23 mouse cellular contexts compared by ENCODE assay signal in the genomic region with DNA sequence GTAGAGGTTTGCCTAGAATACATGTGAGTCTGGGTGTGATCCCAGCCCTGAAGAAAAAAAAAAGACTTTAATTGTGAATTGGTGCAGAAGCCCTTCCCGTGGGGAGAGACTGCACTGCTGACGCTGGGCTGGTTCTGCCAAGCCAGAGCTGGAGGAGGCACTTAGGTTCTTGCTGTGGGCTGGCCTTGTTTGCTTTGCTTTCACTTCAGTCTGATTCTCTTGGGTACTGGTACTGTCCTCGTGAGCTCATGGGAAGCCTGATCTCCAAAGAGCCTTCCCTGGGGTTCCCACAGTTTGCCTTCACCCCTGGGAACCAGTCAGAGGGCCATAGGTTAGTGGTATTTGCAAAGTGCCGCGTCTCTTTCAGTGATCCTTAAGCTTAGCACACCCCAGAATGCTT.
DNase-seq lines count a peak whose midpoint lies in the region; ATAC-seq and TF ChIP-seq lines count a peak whose summit lies in the region.
"Had no signal": no experiment of that assay in that cellular context is flagged by ENCODE, and none has a peak within 500 bp of the region (broad histone marks: within the 10 kb centered on the region; RNA-seq: fewer than 3 reads in every experiment).

No protein-coding gene starts in this region.

- no peak for TF ChIP-seq CTCF in heart, adult 2 months (IDR thresholded peaks at IDR 0.05)
- TF ChIP-seq CTCF in stomach, postnatal 0 days (IDR thresholded peaks at IDR 0.05; ENCODE audit: low read depth), result no peak

- H3K4me2 ChIP-seq in lung, embryonic 16.5 days (ENCODE audit: low read depth, low read length), result no peak overlapping the region
- no peak overlapping the region for H3K4me2 ChIP-seq in stomach, postnatal 0 days (replicated peaks; ENCODE audit: low read depth)
- H3K4me2 ChIP-seq: heart, embryonic 13.5 days; hindbrain, embryonic 12.5 days; midbrain, embryonic 15.5 days; neural tube, embryonic 13.5 days; stomach, embryonic 15.5 days had no signal

- H3K79me2 ChIP-seq in heart, adult 2 months (replicated peaks; ENCODE audit: control insufficient read depth, insufficient read depth, low read length), result no peaks in the 10 kb centered on the region

- no peak for TF ChIP-seq EP300 in heart, adult 2 months (IDR thresholded peaks at IDR 0.05; ENCODE audit: insufficient read depth, low read depth, low read length)
- no peak for TF ChIP-seq EP300 in stomach, postnatal 0 days (optimal IDR thresholded peaks at IDR 0.05)

- DNase-seq in cerebellum, postnatal 14 days, result peak; percentile 20 to 26
- DNase-seq in cerebellum, postnatal 4 days (ENCODE audit: low spot score in 2 of 2), result no peak
- DNase-seq in heart, adult 2 months, result peak in 1 of 2 experiments; percentile 29
- DNase-seq in heart, postnatal 10 days, result no peak
- DNase-seq in lung, postnatal 25 days (ENCODE audit: low spot score), result no peak
- no peak for DNase-seq in stomach, postnatal 0 days (ENCODE audit: low spot score)
- DNase-seq in urinary bladder, postnatal 14 days (ENCODE audit: low spot score), result no peak
- DNase-seq: cerebellum, adult 18-20 months; kidney, adult 11 months; kidney, postnatal 14 days; thymus, adult 2 months; thymus, postnatal 4 days had no signal

- H3K9ac ChIP-seq in heart, adult 2 months (ENCODE audit: low read depth, low read length), result peak overlapping the region; percentile 38; the same call in 1 of the 2 replicates
- H3K9ac ChIP-seq in lung, embryonic 16.5 days (ENCODE audit: low read length), result no peak overlapping the region; the same call in 1 of the 2 replicates
- no peak overlapping the region for H3K9ac ChIP-seq in stomach, postnatal 0 days (ENCODE audit: low read length)
- H3K9ac ChIP-seq: heart, embryonic 13.5 days; hindbrain, embryonic 12.5 days; liver, embryonic 14.5 days; midbrain, embryonic 15.5 days; neural tube, embryonic 13.5 days; stomach, embryonic 15.5 days had no signal

- H3K4me1 ChIP-seq in heart, adult 2 months (ENCODE audit: control insufficient read depth, insufficient read depth, low read length), result peaks cover 21% of the 10 kb centered on the region
- peaks cover 17% of the 10 kb centered on the region for H3K4me1 ChIP-seq in lung, embryonic 16.5 days (replicated peaks; ENCODE audit: control insufficient read depth, insufficient read depth, low read length)
- H3K4me1 ChIP-seq in stomach, postnatal 0 days (replicated peaks; ENCODE audit: control insufficient read depth, insufficient read depth), result peaks cover 8% of the 10 kb centered on the region
- H3K4me1 ChIP-seq: midbrain, embryonic 15.5 days; neural tube, embryonic 13.5 days had no signal

- 52% methylated on average over 5 of the region's 5 CpGs for WGBS in heart, adult 2 months
- 62% methylated on average over 5 of the region's 5 CpGs for WGBS in lung, embryonic 16.5 days
- WGBS in stomach, postnatal 0 days, result 50% methylated on average over 5 of the region's 5 CpGs

- peak overlapping the region; percentile 47 for H3K27ac ChIP-seq in heart, adult 2 months
- H3K27ac ChIP-seq in lung, embryonic 16.5 days (ENCODE audit: low read length), result peak overlapping the region; percentile 25; the same call in 1 of the 2 replicates
- H3K27ac ChIP-seq in stomach, postnatal 0 days (replicated peaks), result peak overlapping the region; percentile 15
- H3K27ac ChIP-seq: forebrain, embryonic 10.5 days; heart, embryonic 13.5 days; hindbrain, embryonic 12.5 days; liver, embryonic 14.5 days; macrophage; midbrain, embryonic 15.5 days; neural tube, embryonic 13.5 days; stomach, embryonic 15.5 days had no signal

- no peak for TF ChIP-seq POLR2A in heart, adult 2 months (IDR thresholded peaks at IDR 0.05; ENCODE audit: insufficient read depth, low read depth, low read length)

- ATAC-seq in lung, embryonic 16.5 days (ENCODE audit: low read depth), result 0 out of 2 replicates have a peak, but pooled peaks have one; percentile 34
- no peak for ATAC-seq in stomach, postnatal 0 days (ENCODE audit: low FRiP score, low TSS enrichment)
- ATAC-seq: CD4-positive, CD25-positive, alpha-beta regulatory T cell, adult 4 months; midbrain, embryonic 15.5 days had no signal

- intact Hi-C loops in heart, adult 2 months (cut with DNase I), result loop anchor here (5.0 to 10.0 kb wide), 2 partner anchors 36 to 673 kb away; partner anchors contain the start of gene Tlr6
- intact Hi-C loops in heart, postnatal 10 days (cut with DNase I), result loop anchor here (2.0 to 5.0 kb wide), 2 partner anchors 51 to 89 kb away; no protein-coding TSS in a partner anchor

- H3K27me3 ChIP-seq in heart, adult 2 months (ENCODE audit: control insufficient read depth, insufficient read depth, low read length), result no peaks in the 10 kb centered on the region
- H3K27me3 ChIP-seq in lung, embryonic 16.5 days (ENCODE audit: control insufficient read depth, insufficient read depth, low read depth, low read length), result no peaks in the 10 kb centered on the region
- no peaks in the 10 kb centered on the region for H3K27me3 ChIP-seq in stomach, postnatal 0 days (ENCODE audit: control insufficient read depth, insufficient read depth, low read length)
- H3K27me3 ChIP-seq: heart, embryonic 13.5 days; hindbrain, embryonic 12.5 days; midbrain, embryonic 15.5 days; neural tube, embryonic 13.5 days; stomach, embryonic 15.5 days had no signal

- H3K4me3 ChIP-seq in heart, adult 2 months, result no peak overlapping the region
- H3K4me3 ChIP-seq in lung, embryonic 16.5 days (ENCODE audit: low read length), result no peak overlapping the region
- no peak overlapping the region for H3K4me3 ChIP-seq in stomach, postnatal 0 days (ENCODE audit: low read depth, low read length)
- H3K4me3 ChIP-seq: forebrain, embryonic 10.5 days; heart, embryonic 13.5 days; hindbrain, embryonic 12.5 days; midbrain, embryonic 15.5 days; myocyte; neural tube, embryonic 13.5 days; stomach, embryonic 15.5 days had no signal

- peaks cover 8% of the 10 kb centered on the region; the same call in 1 of the 2 replicates for H3K36me3 ChIP-seq in heart, adult 2 months (ENCODE audit: control insufficient read depth, insufficient read depth, low read length)
- peaks cover 2% of the 10 kb centered on the region; the same call in 1 of the 2 replicates for H3K36me3 ChIP-seq in lung, embryonic 16.5 days (ENCODE audit: control insufficient read depth, insufficient read depth, low read length)
- no peaks in the 10 kb centered on the region for H3K36me3 ChIP-seq in stomach, postnatal 0 days (ENCODE audit: control insufficient read depth, insufficient read depth, low read length)
- H3K36me3 ChIP-seq: midbrain, embryonic 15.5 days had no signal

- H3K9me3 ChIP-seq in lung, embryonic 16.5 days (ENCODE audit: control insufficient read depth, low read length), result no peaks in the 10 kb centered on the region
- no peaks in the 10 kb centered on the region for H3K9me3 ChIP-seq in stomach, postnatal 0 days (ENCODE audit: control insufficient read depth, low read length)
- H3K9me3 ChIP-seq: forebrain, embryonic 10.5 days; heart, embryonic 13.5 days; hindbrain, embryonic 12.5 days; midbrain, embryonic 15.5 days; neural tube, embryonic 13.5 days; stomach, embryonic 15.5 days had no signal

Comparison
In these comparisons a context has a peak if more than half of its experiments do, and no peak if none do; other contexts are left out.
1. DNase-seq: peak in cerebellum, postnatal 14 days (2 of 2); none in cerebellum, postnatal 4 days (0 of 2), heart, postnatal 10 days (0 of 2), lung, postnatal 25 days (single experiment), stomach, postnatal 0 days (single experiment) and urinary bladder, postnatal 14 days (single experiment).
2. Peak in every context shown above with its lines, with median percentiles within 50 percentile points of each other: H3K27ac ChIP-seq.